16 mouse cellular contexts compared by ENCODE assay signal in genomic region chr5:53901406-53901805, GRCm38 (mm10).
DNase-seq lines count a peak whose midpoint lies in the region; ATAC-seq and TF ChIP-seq lines count a peak whose summit lies in the region.
"Had no signal": no experiment of that assay in that cellular context is flagged by ENCODE, and none has a peak within 500 bp of the region (broad histone marks: within the 10 kb centered on the region; RNA-seq: fewer than 3 reads in every experiment).

No protein-coding gene starts in this region.

- peak; percentile 89 for DNase-seq in gastrocnemius, adult 18-20 months (ENCODE audit: low spot score)
- no peak for DNase-seq in gastrocnemius, postnatal 4 days (ENCODE audit: low spot score in 2 of 2)
- no peak for DNase-seq in kidney, adult 11 months
- DNase-seq in gastrocnemius, adult 2 months, result peak; percentile 90
- no peak for DNase-seq in c-Kit-positive CD71-positive TER-119-positive erythroid progenitor cells, embryonic 14.5 days (ENCODE audit: low spot score)
- no peak for DNase-seq in adrenal gland, postnatal 10 days
- DNase-seq: adrenal gland, adult 8-10 months; cerebellum, adult 2 months; kidney, adult 2 months; kidney, postnatal 4 days; liver, postnatal 0 days had no signal

- TF ChIP-seq CTCF in gastrocnemius, adult 2 months (IDR thresholded peaks at IDR 0.05), result no peak

- H3K4me1 ChIP-seq in kidney, embryonic 14.5 days (ENCODE audit: control insufficient read depth, insufficient read depth, low read length), result no peaks in the 10 kb centered on the region
- peaks cover 2% of the 10 kb centered on the region; the same call in 1 of the 2 replicates for H3K4me1 ChIP-seq in lung, embryonic 16.5 days (replicated peaks; ENCODE audit: control insufficient read depth, insufficient read depth, low read length)
- H3K4me1 ChIP-seq: forebrain, embryonic 15.5 days; hindbrain, embryonic 15.5 days; midbrain, embryonic 10.5 days had no signal

- no peaks in the 10 kb centered on the region; the same call in 1 of the 2 replicates for H3K36me3 ChIP-seq in kidney, embryonic 14.5 days (ENCODE audit: control insufficient read depth, insufficient read depth, low read length)
- peaks cover 3% of the 10 kb centered on the region for H3K36me3 ChIP-seq in lung, embryonic 16.5 days (ENCODE audit: control insufficient read depth, insufficient read depth, low read length)

- 0 out of 2 replicates have a peak, but pooled peaks have one; percentile 39 for ATAC-seq in kidney, embryonic 14.5 days (ENCODE audit: low FRiP score, low TSS enrichment)
- ATAC-seq in lung, embryonic 16.5 days (ENCODE audit: low read depth), result peak; percentile 76
- ATAC-seq: forebrain, embryonic 15.5 days; liver, postnatal 0 days had no signal

- no peak overlapping the region for H3K4me3 ChIP-seq in kidney, embryonic 14.5 days (ENCODE audit: low read length)
- no peak overlapping the region for H3K4me3 ChIP-seq in gastrocnemius, adult 2 months
- no peak overlapping the region for H3K4me3 ChIP-seq in lung, embryonic 16.5 days (ENCODE audit: low read length)
- H3K4me3 ChIP-seq: forebrain, embryonic 15.5 days; hindbrain, embryonic 15.5 days; midbrain, embryonic 10.5 days had no signal

- H3K9ac ChIP-seq in kidney, embryonic 14.5 days (ENCODE audit: low read depth, low read length), result no peak overlapping the region
- H3K9ac ChIP-seq in lung, embryonic 16.5 days (ENCODE audit: low read length), result no peak overlapping the region
- H3K9ac ChIP-seq: forebrain, embryonic 15.5 days; hindbrain, embryonic 15.5 days; liver, postnatal 0 days had no signal

- H3K9me3 ChIP-seq in kidney, embryonic 14.5 days (ENCODE audit: control insufficient read depth, low read length), result no peaks in the 10 kb centered on the region
- no peaks in the 10 kb centered on the region for H3K9me3 ChIP-seq in lung, embryonic 16.5 days (ENCODE audit: control insufficient read depth, low read length)
- H3K9me3 ChIP-seq: forebrain, embryonic 15.5 days; hindbrain, embryonic 15.5 days; midbrain, embryonic 10.5 days had no signal

- no peaks in the 10 kb centered on the region for H3K27me3 ChIP-seq in kidney, embryonic 14.5 days (ENCODE audit: control insufficient read depth, insufficient read depth, low read length)
- no peaks in the 10 kb centered on the region for H3K27me3 ChIP-seq in lung, embryonic 16.5 days (ENCODE audit: control insufficient read depth, insufficient read depth, low read depth, low read length)
- H3K27me3 ChIP-seq: forebrain, embryonic 15.5 days; hindbrain, embryonic 15.5 days had no signal

- H3K4me2 ChIP-seq in kidney, embryonic 14.5 days (replicated peaks; ENCODE audit: low read depth, low read length), result no peak overlapping the region
- no peak overlapping the region for H3K4me2 ChIP-seq in lung, embryonic 16.5 days (ENCODE audit: low read depth, low read length)
- H3K4me2 ChIP-seq: forebrain, embryonic 15.5 days; hindbrain, embryonic 15.5 days had no signal

- intact Hi-C loops in gastrocnemius, adult 2 months (cut with DNase I), result loop anchor here (5.0 kb wide), 1 partner anchor 36 kb away; no protein-coding TSS in a partner anchor

- WGBS in kidney, embryonic 14.5 days, result 40% methylated on average over 9 of the region's 9 CpGs
- WGBS in lung, embryonic 16.5 days, result 50% methylated on average over 9 of the region's 9 CpGs

- no peak overlapping the region for H3K27ac ChIP-seq in kidney, embryonic 14.5 days (ENCODE audit: low read depth, low read length)
- peak overlapping the region; percentile 89 for H3K27ac ChIP-seq in gastrocnemius, adult 2 months
- H3K27ac ChIP-seq in lung, embryonic 16.5 days (ENCODE audit: low read length), result no peak overlapping the region
- H3K27ac ChIP-seq: forebrain, embryonic 15.5 days; hindbrain, embryonic 15.5 days; midbrain, embryonic 10.5 days had no signal

Comparison
In these comparisons a context has a peak if more than half of its experiments do, and no peak if none do; other contexts are left out.
1. DNase-seq: peak in gastrocnemius, adult 18-20 months (single experiment) and gastrocnemius, adult 2 months (single experiment); none in gastrocnemius, postnatal 4 days (0 of 2), kidney, adult 11 months (single experiment), c-Kit-positive CD71-positive TER-119-positive erythroid progenitor cells, embryonic 14.5 days (single experiment) and adrenal gland, postnatal 10 days (single experiment).